Mouse (Mus musculus): ENCODE measurements around the gene B3gnt3.

DNA sequence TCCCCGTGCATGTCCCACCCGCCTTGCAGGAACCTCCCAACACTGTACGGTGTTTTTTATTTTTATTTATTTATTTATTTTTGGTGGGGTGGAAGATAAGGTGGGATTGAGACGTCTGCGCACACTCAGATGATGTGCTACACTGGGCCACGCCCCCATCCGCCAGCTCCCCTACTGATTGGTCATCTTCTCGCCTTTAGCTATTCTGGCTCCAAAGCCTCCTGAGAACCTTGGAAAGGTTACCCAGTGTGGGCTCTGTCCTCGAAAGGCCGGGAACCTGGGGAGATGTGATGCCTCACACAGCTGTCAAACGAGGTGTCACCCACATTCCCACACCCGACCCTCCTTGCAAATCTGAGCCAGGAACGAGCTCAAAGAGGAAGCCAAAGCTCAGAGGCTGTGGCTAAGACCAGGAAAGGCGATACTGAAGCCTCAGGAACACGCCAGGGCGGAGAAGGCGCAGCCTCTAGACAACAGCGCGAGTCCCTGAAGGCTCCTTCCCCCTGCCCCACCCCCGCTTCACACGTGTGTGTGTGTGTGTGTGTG, 26.7 kb upstream of the B3gnt3 start:
- no peak for TF ChIP-seq ZC3H11A (IDR thresholded peaks at IDR 0.05; ENCODE audit: borderline replicate concordance, low read depth, low read length)
- TF ChIP-seq MAFK (IDR thresholded peaks at IDR 0.05; ENCODE audit: insufficient read depth, low read depth, low read length): no peak
- no peak for TF ChIP-seq CHD2 (IDR thresholded peaks at IDR 0.05; ENCODE audit: low read depth, low read length)
- TF ChIP-seq ZNF384 (IDR thresholded peaks at IDR 0.05; ENCODE audit: low read depth, low read length): no peak
- TF ChIP-seq HCFC1 (IDR thresholded peaks at IDR 0.05; ENCODE audit: borderline replicate concordance, insufficient read depth, low read length): no peak

Data from ES-E14 (cell line).